Mouse (Mus musculus): ENCODE data around the gene 2310061I04Rik. TPM values are rescaled to one million over a fixed set of nuclear protein-coding genes. Genes with fewer than 3 reads are reported as not detected.
A peak's percentile ranks its signal among the peaks of the same experiment; 100 is the strongest.

2310061I04Rik gene
- polyA plus RNA-seq, 1 experiment from 2014 or later: 26.7 TPM

DNA sequence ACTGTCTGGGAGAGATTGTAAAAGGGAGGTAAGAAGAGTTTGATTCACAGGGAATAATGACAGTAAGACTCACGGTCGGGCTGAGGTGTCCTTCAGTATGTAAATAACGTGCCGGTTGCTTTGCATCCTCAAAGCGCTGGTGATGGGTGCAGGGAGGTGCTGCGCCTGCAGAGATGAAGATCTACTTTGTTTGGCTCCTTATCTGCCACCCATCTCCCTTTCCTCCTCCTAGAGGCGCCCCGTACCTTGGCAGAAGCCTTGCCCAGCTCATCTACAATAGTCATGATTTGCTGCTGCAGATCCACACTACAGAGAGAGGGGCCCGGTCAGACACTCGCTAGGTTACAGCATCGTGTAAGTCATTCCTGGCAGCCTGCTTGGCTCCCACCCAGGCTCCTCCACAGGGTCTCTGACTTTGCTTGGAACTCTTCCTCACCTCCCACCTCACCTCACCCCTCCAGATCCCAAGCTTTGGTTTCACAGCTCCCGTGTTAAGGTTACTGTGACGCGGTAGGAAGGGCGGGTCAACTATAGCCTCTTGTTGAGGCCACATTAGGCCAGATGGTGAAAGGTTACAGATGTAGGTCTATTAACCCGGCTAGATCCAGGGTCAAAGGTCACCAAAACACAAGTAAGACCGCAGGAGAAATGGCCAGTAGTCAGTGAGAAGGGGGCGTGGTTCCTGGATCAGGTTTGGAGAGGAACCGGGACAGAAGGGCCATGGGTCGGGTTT lies 12.1 kb upstream of the 2310061I04Rik start:
- H3K4me1 ChIP-seq (ENCODE audit: control insufficient read depth, insufficient read depth, low read length): peaks cover 6% of the 10 kb centered on the region
- peak overlapping the region; percentile 42; the same call in 1 of the 2 replicates for H3K27ac ChIP-seq (ENCODE audit: low read depth, low read length)
- peak overlapping the region; percentile 72 for H3K9ac ChIP-seq (ENCODE audit: low read depth, low read length)
- no peaks in the 10 kb centered on the region for H3K9me3 ChIP-seq (replicated peaks; ENCODE audit: control insufficient read depth, low read length)
- H3K36me3 ChIP-seq (ENCODE audit: control insufficient read depth, insufficient read depth, low read length): peaks cover 7% of the 10 kb centered on the region
- peak overlapping the region; percentile 83 for H3K4me2 ChIP-seq
- WGBS (ENCODE audit: insufficient replicate concordance): 22% methylated on average over 20 of the region's 20 CpGs
- H3K27me3 ChIP-seq (ENCODE audit: control insufficient read depth, insufficient read depth, low read length): no peaks in the 10 kb centered on the region
- peak overlapping the region; percentile 63 for H3K4me3 ChIP-seq (ENCODE audit: low read depth, low read length)
- no peak for ATAC-seq (replicated peaks; ENCODE audit: insufficient number of reproducible peaks, low FRiP score, low TSS enrichment)

DNA sequence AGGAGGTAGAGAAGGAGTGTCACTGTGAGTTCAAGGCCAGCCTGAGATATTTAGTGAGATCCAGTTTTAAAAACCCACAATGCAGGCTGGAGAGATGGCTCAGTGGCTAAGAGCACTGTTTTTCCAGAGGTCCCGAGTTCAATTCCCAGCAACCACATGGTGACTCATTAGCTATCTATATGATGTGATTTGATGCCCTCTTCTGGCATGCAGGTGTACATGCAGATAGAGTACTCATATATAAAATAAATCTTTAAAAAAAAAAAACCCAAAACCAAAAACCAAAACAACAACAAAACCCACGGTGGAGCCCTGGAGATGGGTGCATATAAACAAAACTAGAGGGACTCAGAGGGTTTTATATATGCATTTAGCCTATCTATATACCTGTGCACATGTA lies 10.4 kb upstream of the 2310061I04Rik start:
- no peak overlapping the region for H3K4me2 ChIP-seq
- H3K9ac ChIP-seq (ENCODE audit: low read depth, low read length): no peak overlapping the region
- H3K27me3 ChIP-seq (ENCODE audit: control insufficient read depth, insufficient read depth, low read length): no peaks in the 10 kb centered on the region
- H3K27ac ChIP-seq (ENCODE audit: low read depth, low read length): no peak overlapping the region
- ATAC-seq (replicated peaks; ENCODE audit: insufficient number of reproducible peaks, low FRiP score, low TSS enrichment): no peak
- no peaks in the 10 kb centered on the region for H3K9me3 ChIP-seq (replicated peaks; ENCODE audit: control insufficient read depth, low read length)
- WGBS (ENCODE audit: insufficient replicate concordance): 82% methylated on average over 2 of the region's 2 CpGs
- H3K4me1 ChIP-seq (ENCODE audit: control insufficient read depth, insufficient read depth, low read length): peaks cover 6% of the 10 kb centered on the region
- H3K36me3 ChIP-seq (ENCODE audit: control insufficient read depth, insufficient read depth, low read length): peaks cover 11% of the 10 kb centered on the region
- H3K4me3 ChIP-seq (ENCODE audit: low read depth, low read length): no peak overlapping the region

DNA sequence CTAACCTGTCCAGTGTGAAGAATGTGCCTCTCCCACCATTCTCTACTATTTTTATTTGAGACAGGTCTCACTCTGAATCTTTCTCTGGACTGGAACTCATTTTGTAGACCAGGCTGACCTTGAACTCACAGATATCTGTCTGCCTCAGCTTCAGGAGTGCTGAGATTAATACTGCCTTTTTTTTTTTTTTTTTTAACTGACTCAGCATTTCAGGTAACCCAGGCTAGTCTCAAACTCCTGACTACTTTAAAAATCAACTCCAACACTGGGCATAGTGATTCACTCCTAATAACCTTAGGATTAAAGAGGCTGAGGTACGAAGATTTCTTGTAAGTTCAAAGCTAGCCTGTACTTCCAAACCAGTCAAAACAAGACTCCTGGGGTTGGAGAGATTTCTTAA lies 8.4 kb upstream of the 2310061I04Rik start:
- no peak overlapping the region for H3K9ac ChIP-seq (ENCODE audit: low read depth, low read length)
- 90% methylated on average over 1 of the region's 1 CpGs for WGBS (ENCODE audit: insufficient replicate concordance)
- H3K27ac ChIP-seq (ENCODE audit: low read depth, low read length): no peak overlapping the region
- no peaks in the 10 kb centered on the region for H3K27me3 ChIP-seq (ENCODE audit: control insufficient read depth, insufficient read depth, low read length)
- H3K9me3 ChIP-seq (replicated peaks; ENCODE audit: control insufficient read depth, low read length): no peaks in the 10 kb centered on the region
- H3K4me3 ChIP-seq (ENCODE audit: low read depth, low read length): no peak overlapping the region
- peaks cover 11% of the 10 kb centered on the region for H3K36me3 ChIP-seq (ENCODE audit: control insufficient read depth, insufficient read depth, low read length)
- no peak overlapping the region for H3K4me2 ChIP-seq
- no peak for ATAC-seq (replicated peaks; ENCODE audit: insufficient number of reproducible peaks, low FRiP score, low TSS enrichment)
- H3K4me1 ChIP-seq (ENCODE audit: control insufficient read depth, insufficient read depth, low read length): peaks cover 6% of the 10 kb centered on the region

DNA sequence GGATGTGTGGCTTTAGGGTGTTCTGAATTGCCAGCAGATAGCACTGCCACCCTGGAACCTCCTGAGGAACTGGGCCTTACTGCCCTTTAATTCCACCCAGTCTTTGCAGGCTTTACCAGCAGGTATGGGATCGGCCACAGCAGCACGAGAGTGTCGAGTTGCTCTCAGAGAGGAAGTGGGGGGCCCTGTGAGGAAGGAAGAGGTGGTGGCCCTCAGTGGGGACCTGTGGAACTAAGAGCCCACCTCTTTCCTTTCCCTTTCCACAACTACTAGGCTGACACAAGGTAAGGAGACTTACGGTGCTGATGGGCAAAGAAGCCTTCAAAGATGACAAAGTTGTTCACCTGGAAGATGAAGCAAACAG lies 6.7 kb upstream of the 2310061I04Rik start:
- Histone ChIP-seq H3K36me3 (ENCODE audit: control insufficient read depth, insufficient read depth, low read length) (peaks cover 11% of the 10 kb centered on the region), H3K27me3 (ENCODE audit: control insufficient read depth, insufficient read depth, low read length) (no peaks in the 10 kb centered on the region), H3K9me3 (replicated peaks; ENCODE audit: control insufficient read depth, low read length) (no peaks in the 10 kb centered on the region), H3K4me2 (no peak overlapping the region), H3K27ac (ENCODE audit: low read depth, low read length) (no peak overlapping the region), H3K4me3 (ENCODE audit: low read depth, low read length) (no peak overlapping the region), H3K4me1 (ENCODE audit: control insufficient read depth, insufficient read depth, low read length) (peaks cover 2% of the 10 kb centered on the region), H3K9ac (ENCODE audit: low read depth, low read length) (no peak overlapping the region)
- ATAC-seq (replicated peaks; ENCODE audit: insufficient number of reproducible peaks, low FRiP score, low TSS enrichment): no peak
- WGBS (ENCODE audit: insufficient replicate concordance): 71% methylated on average over 4 of the region's 4 CpGs

DNA sequence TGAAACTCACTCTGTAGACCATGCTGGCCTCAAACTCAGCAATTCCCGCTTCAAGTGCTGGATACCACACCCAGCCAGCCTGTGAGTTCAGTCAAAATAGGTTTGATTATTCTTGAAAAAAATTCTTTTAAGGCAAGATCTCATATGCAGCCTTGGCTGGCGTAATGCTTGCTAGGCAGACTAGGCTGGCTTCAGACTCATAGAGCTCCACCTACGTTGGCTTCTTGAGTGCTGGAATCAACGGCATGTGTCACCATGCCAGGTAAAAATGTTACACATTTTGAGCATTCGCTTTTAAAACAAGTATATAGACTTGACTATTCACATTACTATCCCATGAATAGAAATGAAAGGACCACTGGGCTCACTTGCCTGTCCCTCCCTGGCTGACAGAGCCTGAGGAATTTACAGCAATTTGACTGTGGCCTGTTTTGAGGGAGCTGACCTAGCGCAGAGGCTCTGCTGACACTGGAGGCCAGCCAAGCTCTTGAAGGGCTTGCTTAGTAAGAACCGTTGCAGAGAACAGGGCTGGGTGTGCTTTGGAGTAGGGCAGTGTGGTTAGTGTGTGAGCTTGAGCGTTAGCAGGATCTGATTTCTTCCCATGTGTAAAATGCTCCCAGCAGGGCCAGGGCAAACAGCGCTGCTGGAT lies 6.2 kb upstream of the 2310061I04Rik start:
- WGBS (ENCODE audit: insufficient replicate concordance): 83% methylated on average over 9 of the region's 9 CpGs
- Histone ChIP-seq H3K27ac (ENCODE audit: low read depth, low read length) (no peak overlapping the region), H3K4me1 (ENCODE audit: control insufficient read depth, insufficient read depth, low read length) (no peaks in the 10 kb centered on the region), H3K36me3 (ENCODE audit: control insufficient read depth, insufficient read depth, low read length) (peaks cover 11% of the 10 kb centered on the region), H3K4me2 (no peak overlapping the region), H3K9me3 (replicated peaks; ENCODE audit: control insufficient read depth, low read length) (no peaks in the 10 kb centered on the region), H3K9ac (ENCODE audit: low read depth, low read length) (0 out of 2 replicates have a peak overlapping the region, but pooled peaks have one; percentile 16), H3K4me3 (ENCODE audit: low read depth, low read length) (no peak overlapping the region), H3K27me3 (ENCODE audit: control insufficient read depth, insufficient read depth, low read length) (no peaks in the 10 kb centered on the region)
- no peak for ATAC-seq (replicated peaks; ENCODE audit: insufficient number of reproducible peaks, low FRiP score, low TSS enrichment)

DNA sequence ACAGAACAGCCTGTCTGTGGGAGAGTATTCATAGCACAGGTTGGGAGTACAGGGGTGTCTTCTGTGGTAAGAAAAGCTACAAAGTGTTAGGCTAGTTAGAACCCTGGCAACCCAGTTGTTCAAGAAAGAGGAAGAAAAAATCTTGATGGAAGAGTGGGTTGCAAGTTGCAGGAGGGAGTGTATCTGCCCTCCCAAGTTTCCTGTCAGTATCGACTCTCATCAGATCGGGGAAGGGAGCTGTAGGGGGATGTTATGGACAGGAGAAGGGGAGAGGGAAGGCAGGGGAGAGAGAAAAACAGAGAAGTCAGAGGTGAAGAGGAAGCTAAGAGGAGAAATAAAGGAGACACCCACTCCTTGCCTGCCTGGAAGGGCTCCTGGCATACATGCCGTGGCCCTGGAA lies 3.4 kb upstream of the 2310061I04Rik start:
- 78% methylated on average over 3 of the region's 3 CpGs for WGBS (ENCODE audit: insufficient replicate concordance)
- H3K27ac ChIP-seq (ENCODE audit: low read depth, low read length): no peak overlapping the region
- peaks cover 14% of the 10 kb centered on the region for H3K4me1 ChIP-seq (ENCODE audit: control insufficient read depth, insufficient read depth, low read length)
- H3K4me3 ChIP-seq (ENCODE audit: low read depth, low read length): no peak overlapping the region
- H3K4me2 ChIP-seq: no peak overlapping the region
- peaks cover 9% of the 10 kb centered on the region; the same call in 1 of the 2 replicates for H3K36me3 ChIP-seq (ENCODE audit: control insufficient read depth, insufficient read depth, low read length)
- H3K9ac ChIP-seq (ENCODE audit: low read depth, low read length): no peak overlapping the region
- no peaks in the 10 kb centered on the region for H3K9me3 ChIP-seq (replicated peaks; ENCODE audit: control insufficient read depth, low read length)
- ATAC-seq (replicated peaks; ENCODE audit: insufficient number of reproducible peaks, low FRiP score, low TSS enrichment): no peak
- H3K27me3 ChIP-seq (ENCODE audit: control insufficient read depth, insufficient read depth, low read length): no peaks in the 10 kb centered on the region

DNA sequence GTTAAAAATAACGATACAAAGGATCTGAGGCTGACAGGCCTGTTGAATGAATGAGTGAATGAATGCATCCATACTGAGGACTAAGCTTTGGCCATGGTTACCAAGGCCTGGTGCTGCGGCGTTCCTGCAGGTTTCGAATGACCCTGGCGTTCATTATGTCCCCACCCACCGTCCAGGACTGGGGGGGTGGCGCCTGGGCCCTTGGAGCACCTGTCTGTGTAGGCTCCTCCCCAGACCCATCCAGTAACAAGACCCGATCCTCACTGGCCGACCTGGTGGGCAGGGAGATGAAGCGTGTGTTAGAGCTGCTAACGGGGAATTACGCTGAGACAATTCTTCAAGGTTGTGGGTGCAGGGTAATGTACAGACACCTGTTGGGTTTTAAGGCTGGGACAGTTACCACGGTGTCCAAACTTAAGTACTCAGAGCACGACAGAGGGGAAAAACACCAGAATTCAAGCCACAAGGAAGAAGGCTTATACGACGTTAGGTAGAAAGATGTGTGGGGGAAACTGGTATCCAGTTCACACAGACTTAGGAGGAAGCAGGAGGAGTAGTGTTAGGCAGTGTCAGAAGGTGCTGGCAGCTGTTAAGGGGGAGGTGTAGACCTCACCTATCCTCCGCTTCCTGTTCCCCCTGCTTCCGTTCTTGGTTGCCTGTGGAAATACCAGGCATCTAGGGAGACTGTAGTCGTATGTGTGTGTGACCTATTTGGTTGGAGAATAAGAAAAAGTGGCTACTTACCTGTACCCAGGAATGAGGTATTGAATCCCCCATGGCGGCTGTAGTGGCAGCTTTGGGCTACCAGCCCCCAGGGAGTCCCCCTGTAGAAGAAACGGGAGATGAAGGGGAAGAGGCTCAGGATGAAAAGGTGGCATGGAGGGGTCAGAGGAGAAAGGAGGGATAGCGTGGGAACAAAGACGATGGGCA lies 678 bp upstream of the 2310061I04Rik start:
- Histone ChIP-seq H3K9me3 (replicated peaks; ENCODE audit: control insufficient read depth, low read length) (no peaks in the 10 kb centered on the region), H3K27ac (ENCODE audit: low read depth, low read length) (peak overlapping the region; percentile 43), H3K36me3 (ENCODE audit: control insufficient read depth, insufficient read depth, low read length) (peaks cover 11% of the 10 kb centered on the region), H3K9ac (ENCODE audit: low read depth, low read length) (peak overlapping the region; percentile 56; the same call in 1 of the 2 replicates), H3K4me3 (ENCODE audit: low read depth, low read length) (peak overlapping the region; percentile 77), H3K4me1 (ENCODE audit: control insufficient read depth, insufficient read depth, low read length) (peaks cover 14% of the 10 kb centered on the region), H3K27me3 (ENCODE audit: control insufficient read depth, insufficient read depth, low read length) (no peaks in the 10 kb centered on the region), H3K4me2 (peak overlapping the region; percentile 98)
- 40% methylated on average over 23 of the region's 23 CpGs for WGBS (ENCODE audit: insufficient replicate concordance)
- 0 out of 2 replicates have a peak, but pooled peaks have one; percentile 5 for ATAC-seq (replicated peaks; ENCODE audit: insufficient number of reproducible peaks, low FRiP score, low TSS enrichment)

DNA sequence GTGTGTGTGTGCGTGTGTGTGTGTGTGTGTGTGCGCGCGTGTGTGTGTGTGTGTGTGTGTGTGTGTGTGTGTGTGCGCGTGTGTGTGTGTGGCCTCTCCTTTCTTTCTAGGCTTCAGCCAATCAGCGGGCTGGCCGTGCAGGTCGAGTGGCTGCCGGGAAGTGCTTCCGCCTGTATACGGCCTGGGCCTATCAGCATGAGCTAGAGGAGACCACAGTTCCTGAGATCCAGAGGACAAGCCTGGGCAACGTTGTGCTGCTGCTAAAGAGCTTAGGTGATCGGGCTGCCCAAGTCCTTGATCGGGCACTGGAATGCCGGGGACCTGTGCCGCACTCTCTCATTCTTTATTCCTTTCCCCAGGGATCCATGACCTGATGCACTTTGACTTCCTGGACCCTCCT lies 9.5 kb downstream of the 2310061I04Rik start:
- Histone ChIP-seq H3K9me3 (replicated peaks; ENCODE audit: control insufficient read depth, low read length) (no peaks in the 10 kb centered on the region), H3K36me3 (ENCODE audit: control insufficient read depth, insufficient read depth, low read length) (peaks cover 50% of the 10 kb centered on the region), H3K4me3 (ENCODE audit: low read depth, low read length) (no peak overlapping the region), H3K27me3 (ENCODE audit: control insufficient read depth, insufficient read depth, low read length) (no peaks in the 10 kb centered on the region), H3K9ac (ENCODE audit: low read depth, low read length) (no peak overlapping the region), H3K4me2 (no peak overlapping the region), H3K4me1 (ENCODE audit: control insufficient read depth, insufficient read depth, low read length) (no peaks in the 10 kb centered on the region), H3K27ac (ENCODE audit: low read depth, low read length) (no peak overlapping the region)
- 80% methylated on average over 15 of the region's 17 CpGs for WGBS (ENCODE audit: insufficient replicate concordance)
- no peak for ATAC-seq (replicated peaks; ENCODE audit: insufficient number of reproducible peaks, low FRiP score, low TSS enrichment)
